Mouse (Mus musculus) lung, postnatal 0 days (tissue): ENCODE data around the gene Ifnar1.

Experiments used
- CTCF ChIP-seq: IDR thresholded peaks from 2 replicates; pipeline ENCODE4 v1.5.1; 2016; ENCODE audit warnings: antibody characterized with exemption, mild to moderate bottlenecking
- EP300 ChIP-seq: IDR thresholded peaks from 2 replicates; pipeline ENCODE4 v1.6.1; 2016; ENCODE audit warnings: antibody characterized with exemption, mild to moderate bottlenecking, control low read depth

DNA sequence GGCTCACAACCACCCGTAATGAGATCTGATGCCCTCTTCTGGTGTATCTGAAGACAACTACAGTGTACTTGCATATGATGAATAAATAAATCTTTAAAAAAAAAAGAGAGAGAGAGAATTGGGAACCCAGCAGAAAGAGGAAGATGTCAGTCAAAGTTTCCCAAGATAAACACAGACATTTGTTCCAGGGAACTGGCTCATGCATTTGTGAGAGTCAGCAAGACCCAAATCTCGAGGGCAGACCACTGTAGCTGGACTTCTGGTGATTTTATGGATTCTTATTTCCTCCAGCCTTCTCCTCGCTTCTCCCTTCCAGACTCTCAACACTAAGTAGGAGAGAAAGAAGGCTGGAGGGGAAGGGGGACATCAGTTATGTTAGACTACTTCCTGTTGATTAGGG, 47.0 kb upstream of the Ifnar1 start:
- TF ChIP-seq CTCF (no peak), EP300 (no peak)
